8 mouse cellular contexts compared by ENCODE assay signal in the genomic region with DNA sequence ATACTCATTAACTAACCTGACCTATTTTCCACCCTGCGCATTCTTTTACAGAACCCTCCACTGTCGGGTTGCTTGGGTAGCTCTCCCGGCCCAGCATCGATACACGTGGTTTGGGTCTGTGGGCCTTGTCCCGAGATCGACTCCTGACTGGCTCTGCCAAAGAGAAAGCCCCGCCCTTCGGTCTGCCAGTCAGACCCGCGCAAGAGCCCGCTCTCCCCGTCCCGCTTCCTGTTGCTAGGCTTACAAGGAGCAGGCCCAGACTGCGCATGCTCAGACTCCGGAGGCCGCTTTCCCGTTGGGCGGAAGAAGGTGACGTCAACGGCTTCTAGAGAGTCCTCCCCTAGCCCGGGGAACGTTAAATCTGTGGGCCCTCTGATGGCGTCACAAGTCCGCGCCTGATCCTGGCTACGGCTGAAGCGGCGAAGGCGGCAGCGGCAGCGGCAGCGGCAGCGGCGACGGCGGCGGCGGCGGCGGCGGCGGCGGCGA. TPM values are rescaled to one million over a fixed set of nuclear protein-coding genes. Genes with fewer than 3 reads are reported as not detected.
DNase-seq lines count a peak whose midpoint lies in the region; ATAC-seq and TF ChIP-seq lines count a peak whose summit lies in the region.

TSS of gene Senp2 (plus strand) at position 386 of the 486 bp plus-strand sequence.

- H3K9me3 ChIP-seq in ES-Bruce4 (replicated peaks; ENCODE audit: control insufficient read depth, insufficient read depth, low read length, poor library complexity, severe bottlenecking): no peaks in the 10 kb centered on the region
- no peaks in the 10 kb centered on the region for H3K9me3 ChIP-seq in forebrain, embryonic 13.5 days (replicated peaks)
- no peaks in the 10 kb centered on the region for H3K9me3 ChIP-seq in liver, postnatal 0 days (ENCODE audit: low read length)
- H3K9me3 ChIP-seq in neural tube, embryonic 14.5 days (ENCODE audit: control insufficient read depth, low read length): no peaks in the 10 kb centered on the region

- no peak for TF ChIP-seq EP300 in ES-Bruce4 (IDR thresholded peaks at IDR 0.05; ENCODE audit: insufficient read depth, low read depth, low read length)
- no peak for TF ChIP-seq EP300 in liver, postnatal 0 days (IDR thresholded peaks at IDR 0.05; ENCODE audit: low read depth)

- under 1% methylated on average over 45 of the region's 45 CpGs for WGBS in forebrain, embryonic 13.5 days
- under 1% methylated on average over 45 of the region's 45 CpGs for WGBS in large intestine, adult 2 months
- under 1% methylated on average over 45 of the region's 45 CpGs for WGBS in liver, postnatal 0 days (ENCODE audit: insufficient replicate concordance)
- under 1% methylated on average over 39 of the region's 45 CpGs for WGBS in neural tube, embryonic 14.5 days

- no peak within 1 kb of the TSS for H3K27ac ChIP-seq in ES-Bruce4 (ENCODE audit: insufficient read depth, low read length)
- peak within 1 kb of the TSS; percentile 61 for H3K27ac ChIP-seq in forebrain, embryonic 13.5 days
- H3K27ac ChIP-seq in liver, postnatal 0 days (ENCODE audit: low read depth): peak within 1 kb of the TSS; percentile 91
- H3K27ac ChIP-seq in neural tube, embryonic 14.5 days (ENCODE audit: low read depth, low read length): peak within 1 kb of the TSS; percentile 84

- H3K4me1 ChIP-seq in ES-Bruce4 (ENCODE audit: control insufficient read depth, insufficient read depth, low read length): no peaks in the 10 kb centered on the region
- H3K4me1 ChIP-seq in forebrain, embryonic 13.5 days: peaks cover 19% of the 10 kb centered on the region
- peaks cover 12% of the 10 kb centered on the region for H3K4me1 ChIP-seq in liver, postnatal 0 days (ENCODE audit: insufficient read depth)
- peaks cover 4% of the 10 kb centered on the region; the same call in 1 of the 2 replicates for H3K4me1 ChIP-seq in neural tube, embryonic 14.5 days (ENCODE audit: control insufficient read depth, insufficient read depth, low read length)

- intact Hi-C loops in heart, postnatal 10 days (cut with DNase I): loop anchor here (5.0 kb wide), 1 partner anchor 62 kb away; the partner anchor contains the start of gene Tmem41a

- no peaks in the 10 kb centered on the region for H3K36me3 ChIP-seq in ES-Bruce4 (ENCODE audit: control insufficient read depth, insufficient read depth, low read length, poor library complexity, severe bottlenecking)
- H3K36me3 ChIP-seq in forebrain, embryonic 13.5 days (ENCODE audit: poor library complexity, severe bottlenecking): peaks cover 7% of the 10 kb centered on the region
- 0 out of 2 replicates have a peak, but pooled peaks cover 3% of the 10 kb centered on the region for H3K36me3 ChIP-seq in liver, postnatal 0 days (replicated peaks; ENCODE audit: insufficient read depth, low read length)
- H3K36me3 ChIP-seq in neural tube, embryonic 14.5 days (ENCODE audit: control insufficient read depth, insufficient read depth, low read length): no peaks in the 10 kb centered on the region

- peak; percentile 100 for DNase-seq in heart, postnatal 10 days
- peak; percentile 99 for DNase-seq in large intestine, adult 2 months (ENCODE audit: low read depth, low spot score)
- DNase-seq in liver, postnatal 0 days: peak; percentile 100
- peak; percentile 100 for DNase-seq in testis, postnatal 10 days (ENCODE audit: low spot score)

- TF ChIP-seq CTCF in ES-Bruce4 (IDR thresholded peaks at IDR 0.05; ENCODE audit: low read depth, low read length): no peak
- TF ChIP-seq CTCF in liver, postnatal 0 days (IDR thresholded peaks at IDR 0.05; ENCODE audit: low read depth): no peak

- no peaks in the 10 kb centered on the region for H3K27me3 ChIP-seq in ES-Bruce4 (ENCODE audit: control insufficient read depth, insufficient read depth, low read length, poor library complexity, severe bottlenecking)
- H3K27me3 ChIP-seq in forebrain, embryonic 13.5 days: 0 out of 2 replicates have a peak, but pooled peaks cover 3% of the 10 kb centered on the region
- no peaks in the 10 kb centered on the region for H3K27me3 ChIP-seq in liver, postnatal 0 days (ENCODE audit: insufficient read depth, low read length)
- H3K27me3 ChIP-seq in neural tube, embryonic 14.5 days (ENCODE audit: control insufficient read depth, insufficient read depth, low read length): peaks cover 3% of the 10 kb centered on the region; the same call in 1 of the 2 replicates

- peak within 1 kb of the TSS; percentile 88 for H3K9ac ChIP-seq in ES-Bruce4 (ENCODE audit: low read depth, poor library complexity, severe bottlenecking)
- peak within 1 kb of the TSS; percentile 92 for H3K9ac ChIP-seq in forebrain, embryonic 13.5 days
- peak within 1 kb of the TSS; percentile 98 for H3K9ac ChIP-seq in liver, postnatal 0 days (replicated peaks)
- H3K9ac ChIP-seq in neural tube, embryonic 14.5 days (replicated peaks; ENCODE audit: low read depth, low read length): peak within 1 kb of the TSS; percentile 83

- peak within 1 kb of the TSS; percentile 86 for H3K4me2 ChIP-seq in forebrain, embryonic 13.5 days
- peak within 1 kb of the TSS; percentile 92 for H3K4me2 ChIP-seq in liver, postnatal 0 days (ENCODE audit: low read depth, low read length)
- H3K4me2 ChIP-seq in neural tube, embryonic 14.5 days (ENCODE audit: low read depth, low read length): peak within 1 kb of the TSS; percentile 77

- no peak for TF ChIP-seq POLR2A in ES-Bruce4 (IDR thresholded peaks at IDR 0.05; ENCODE audit: insufficient read depth, low read length)

- ATAC-seq in cerebellum, adult (ENCODE audit: insufficient number of reproducible peaks, low FRiP score, low TSS enrichment): peak; percentile 99
- peak; percentile 99 for ATAC-seq in forebrain, embryonic 13.5 days
- ATAC-seq in liver, postnatal 0 days: peak; percentile 96
- peak; percentile 99 for ATAC-seq in neural tube, embryonic 14.5 days (ENCODE audit: low read depth)

- H3K4me3 ChIP-seq in ES-Bruce4 (ENCODE audit: low read depth, low read length): peak within 1 kb of the TSS; percentile 94
- H3K4me3 ChIP-seq in forebrain, embryonic 13.5 days: peak within 1 kb of the TSS; percentile 99
- H3K4me3 ChIP-seq in liver, postnatal 0 days (ENCODE audit: low read depth, low read length): peak within 1 kb of the TSS; percentile 91
- peak within 1 kb of the TSS; percentile 96 for H3K4me3 ChIP-seq in neural tube, embryonic 14.5 days (ENCODE audit: low read depth, low read length)

RNA-seq across cellular contexts. Expression of gene Senp2, which starts in this region (rescaled TPM):
- polyA plus RNA-seq in ES-Bruce4 (2011; ENCODE audit: insufficient read depth, insufficient read length, low read depth, missing spikeins): 79.8 and 87.9 TPM in 2 replicates
- 50.7 and 54.0 TPM in 2 replicates for polyA plus RNA-seq in forebrain, embryonic 13.5 days (2015; fragmentation: Nextera tagmentation; extraction: Ambion mirVana)
- 10 to 100 TPM; 19.9 to 22.8 TPM for total RNA-seq in heart, postnatal 10 days (2021)
- polyA plus RNA-seq in large intestine, adult 2 months (2012; rRNA removed): 8.8 and 11.4 TPM in 2 replicates
- polyA plus RNA-seq in liver, postnatal 0 days (2015; fragmentation: Nextera tagmentation; extraction: Ambion mirVana): 14.1 and 15.5 TPM in 2 replicates
- 58.6 and 60.7 TPM in 2 replicates for polyA plus RNA-seq in neural tube, embryonic 14.5 days (2014; fragmentation: Nextera tagmentation; extraction: Ambion mirVana)
